Mouse (Mus musculus) heart, embryonic 12.5 days (tissue): ENCODE measurements around the gene Olfr918. TPM values are rescaled to one million over a fixed set of nuclear protein-coding genes. Genes with fewer than 3 reads are reported as not detected.

Experiments used
- ATAC-seq: fragments of 200-750 bp; cut with Nextera tagmentation; 2 replicates; pipeline ENCODE4 v1.8.0; 2017; ENCODE audit warnings: moderate TSS enrichment, moderate library complexity; ENCODE audit not compliant: insufficient number of reproducible peaks, low FRiP score
- H3K27ac ChIP-seq: fragments of 300-500 bp; sonication (generic); 2 replicates; pipeline ENCODE4 v1.5.1; 2016; ENCODE audit warnings: mild to moderate bottlenecking, moderate library complexity; ENCODE audit not compliant: poor library complexity, severe bottlenecking
- H3K27me3 ChIP-seq: fragments of 300-500 bp; sonication (generic); replicated peaks from 2 replicates; pipeline ENCODE4 v1.6.1; 2016; ENCODE audit warnings: mild to moderate bottlenecking, moderate library complexity
- H3K36me3 ChIP-seq: fragments of 300-500 bp; sonication (generic); 2 replicates; pipeline ENCODE4 v1.6.1; 2016; ENCODE audit warnings: mild to moderate bottlenecking, moderate library complexity
- H3K4me1 ChIP-seq: fragments of 300-500 bp; sonication (generic); replicated peaks from 2 replicates; pipeline ENCODE4 v1.6.1; 2016; ENCODE audit warnings: mild to moderate bottlenecking
- H3K4me2 ChIP-seq: fragments of 300-500 bp; sonication (generic); 2 replicates; pipeline ENCODE4 v1.6.1; 2016; ENCODE audit warnings: mild to moderate bottlenecking, moderate library complexity
- H3K4me3 ChIP-seq: fragments of 300-500 bp; sonication (generic); 2 replicates; pipeline ENCODE4 v1.5.1; 2016; ENCODE audit warnings: mild to moderate bottlenecking
- H3K9ac ChIP-seq: fragments of 300-500 bp; sonication (generic); 2 replicates; pipeline ENCODE4 v1.6.1; 2016; ENCODE audit warnings: mild to moderate bottlenecking, moderate library complexity
- H3K9me3 ChIP-seq: fragments of 300-500 bp; sonication (generic); replicated peaks from 2 replicates; pipeline ENCODE4 v1.6.1; 2016; ENCODE audit warnings: mild to moderate bottlenecking, moderate library complexity
- WGBS: fragments of 180-500 bp; shearing (Covaris S2); methylation state at CpG from one replicate; pipeline ENCODE4 v1.1.7; 2016; 5-methylcytosine and 5-hydroxymethylcytosine counted together
- polyA plus RNA-seq: library from polyadenylated mRNA; unstranded; fragments of >200 nt; fragmentation: Nextera tagmentation; extraction: Ambion mirVana; gene quantifications from 2 replicates; pipeline ENCODE4 v1.2.1, GENCODE M21; 2016

The Olfr918 gene
- polyA plus RNA-seq = not detected in 2 replicates

DNA sequence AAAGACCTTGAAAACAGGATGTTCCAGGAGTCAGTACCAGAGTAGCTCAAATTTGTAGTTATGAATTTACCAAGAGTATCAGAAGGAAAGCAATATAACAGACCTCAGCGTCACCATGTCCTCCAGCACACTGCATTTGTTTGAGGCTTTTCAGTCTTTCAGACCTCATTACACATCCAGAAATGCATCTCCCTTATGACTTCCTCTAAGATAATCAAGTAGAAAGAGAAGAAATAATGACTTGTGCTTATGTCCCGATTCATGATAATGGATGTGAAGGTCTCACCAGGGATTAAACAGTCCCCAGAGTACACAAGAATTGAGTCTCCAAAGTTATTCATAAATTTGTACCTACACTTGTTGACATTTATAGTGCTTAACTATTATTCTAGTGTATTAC is at the start of gene Olfr918:
Gene Olfr918, minus strand, starts transcription at position 101 of the 400 bp plus-strand sequence.
- Histone ChIP-seq H3K9ac (no peak within 1 kb of the TSS), H3K4me1 (no peaks in the 10 kb centered on the region), H3K27me3 (no peaks in the 10 kb centered on the region), H3K27ac (no peak within 1 kb of the TSS), H3K4me3 (no peak within 1 kb of the TSS), H3K9me3 (no peaks in the 10 kb centered on the region), H3K36me3 (no peaks in the 10 kb centered on the region), H3K4me2 (no peak within 1 kb of the TSS)
- 78% methylated on average over 2 of the region's 2 CpGs for WGBS
- ATAC-seq = no peak

DNA sequence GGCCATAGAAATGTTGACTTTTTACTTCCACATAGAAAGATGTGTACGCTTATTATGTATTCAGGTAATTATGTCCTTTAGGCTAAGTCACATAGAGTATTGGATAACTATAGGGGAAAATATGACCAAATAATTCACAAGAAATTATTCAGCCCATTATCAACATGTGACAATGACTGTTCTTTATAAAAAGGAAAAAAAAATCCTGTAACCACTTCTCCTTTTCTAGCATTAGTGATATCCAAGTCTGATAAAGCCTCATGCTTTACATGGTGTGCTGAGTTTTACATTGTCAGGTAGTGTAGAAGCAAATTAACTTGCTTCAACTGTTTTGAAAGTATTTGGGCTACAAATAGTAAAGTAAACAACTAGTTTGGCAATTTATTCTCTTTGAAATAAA is 49.6 kb upstream of the Olfr918 start:
- H3K36me3 ChIP-seq = peaks cover 35% of the 10 kb centered on the region
- 88% methylated on average over 1 of the region's 1 CpGs for WGBS
- H3K4me2 ChIP-seq = no peak overlapping the region
- peaks cover 7% of the 10 kb centered on the region for H3K4me1 ChIP-seq
- no peak overlapping the region for H3K27ac ChIP-seq
- ATAC-seq = no peak
- no peaks in the 10 kb centered on the region for H3K9me3 ChIP-seq
- no peaks in the 10 kb centered on the region for H3K27me3 ChIP-seq
- no peak overlapping the region for H3K4me3 ChIP-seq
- no peak overlapping the region for H3K9ac ChIP-seq

DNA sequence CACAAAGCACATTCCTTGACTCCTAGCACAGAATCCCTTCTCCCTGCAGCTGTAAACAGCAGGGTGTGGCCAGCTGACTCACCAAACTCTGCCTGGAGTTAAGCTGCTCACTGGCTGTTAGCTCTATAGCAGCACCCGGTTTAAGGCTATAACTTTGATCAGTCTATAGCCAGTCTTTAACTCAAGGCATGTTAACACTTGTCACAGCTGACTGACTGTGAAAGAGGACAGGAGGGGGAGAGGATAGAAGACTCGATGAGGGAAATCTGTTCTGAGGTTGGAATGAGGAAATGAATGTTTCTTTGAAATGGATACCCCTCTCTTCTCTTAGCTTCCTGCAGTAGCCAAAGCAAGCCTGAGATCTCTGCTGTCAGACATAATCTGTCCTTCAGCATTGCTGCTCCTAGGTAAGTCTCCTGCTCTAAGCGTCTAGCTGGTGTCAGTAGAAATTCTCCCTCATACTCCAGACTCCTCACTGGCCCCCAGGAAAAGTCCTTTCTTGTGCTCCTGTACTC is 44.6 kb upstream of the Olfr918 start:
- ATAC-seq = peak; percentile 77
- Histone ChIP-seq H3K27ac (no peak overlapping the region), H3K27me3 (no peaks in the 10 kb centered on the region), H3K4me2 (peak overlapping the region; percentile 76), H3K4me1 (peaks cover 8% of the 10 kb centered on the region), H3K4me3 (peak overlapping the region; percentile 70), H3K9me3 (no peaks in the 10 kb centered on the region), H3K9ac (peak overlapping the region; percentile 79), H3K36me3 (peaks cover 9% of the 10 kb centered on the region)
- 3% methylated on average over 3 of the region's 3 CpGs for WGBS

DNA sequence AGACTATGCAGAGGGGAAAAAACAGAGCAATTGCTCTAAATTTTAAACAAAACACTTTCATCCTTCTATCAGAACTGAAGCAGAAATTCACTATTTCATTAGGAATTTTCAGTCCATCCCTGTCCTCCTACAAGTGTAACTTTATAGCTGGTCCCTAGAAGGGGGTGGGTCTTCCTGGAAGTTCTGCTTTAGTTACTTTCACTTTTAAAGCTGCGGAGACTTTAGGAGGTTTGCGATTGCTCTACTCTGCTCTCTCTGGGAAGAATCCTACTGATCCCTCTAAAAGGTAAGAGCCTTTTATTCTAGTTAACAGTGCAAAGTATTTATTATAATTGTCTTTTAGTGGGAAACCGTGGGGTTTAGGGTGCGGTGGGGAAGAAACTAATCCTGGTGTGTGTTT is 43.7 kb upstream of the Olfr918 start, which contains the start of gene Vwa5a:
Gene Vwa5a, plus strand, starts transcription at position 167 of the 400 bp plus-strand sequence.
- Histone ChIP-seq H3K27ac (no peak within 1 kb of the TSS; the same call in 1 of the 2 replicates), H3K4me1 (peaks cover 8% of the 10 kb centered on the region), H3K36me3 (peaks cover 3% of the 10 kb centered on the region; the same call in 1 of the 2 replicates), H3K4me2 (peak within 1 kb of the TSS; percentile 76), H3K4me3 (peak within 1 kb of the TSS; percentile 70), H3K9ac (peak within 1 kb of the TSS; percentile 79), H3K27me3 (no peaks in the 10 kb centered on the region), H3K9me3 (no peaks in the 10 kb centered on the region)
- WGBS = 2% methylated on average over 4 of the region's 4 CpGs
- ATAC-seq = peak; percentile 74

DNA sequence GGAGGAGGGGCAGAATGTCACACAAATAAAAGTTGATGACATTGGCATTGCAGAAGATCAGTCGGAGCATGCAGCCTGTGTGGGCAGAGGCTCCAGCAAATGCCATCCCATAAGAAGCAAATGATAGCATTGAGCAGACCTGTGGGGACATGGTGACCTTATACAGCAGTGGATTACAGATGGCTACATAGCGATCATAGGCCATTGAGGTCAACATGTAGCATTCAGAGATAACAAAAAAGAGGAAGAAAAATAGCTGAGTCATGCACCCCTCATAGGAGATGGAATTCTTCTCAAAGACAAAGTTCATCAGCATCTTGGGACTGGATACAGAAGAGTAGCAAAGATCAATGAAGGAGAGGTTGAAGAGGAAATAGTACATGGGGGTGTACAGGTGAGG is 1.5 kb downstream of the Olfr918 start:
- no peak for ATAC-seq
- Histone ChIP-seq H3K36me3 (no peaks in the 10 kb centered on the region), H3K9me3 (no peaks in the 10 kb centered on the region), H3K27ac (no peak overlapping the region), H3K4me1 (no peaks in the 10 kb centered on the region), H3K4me3 (no peak overlapping the region), H3K27me3 (no peaks in the 10 kb centered on the region), H3K9ac (no peak overlapping the region), H3K4me2 (no peak overlapping the region)
- 69% methylated on average over 2 of the region's 2 CpGs for WGBS

DNA sequence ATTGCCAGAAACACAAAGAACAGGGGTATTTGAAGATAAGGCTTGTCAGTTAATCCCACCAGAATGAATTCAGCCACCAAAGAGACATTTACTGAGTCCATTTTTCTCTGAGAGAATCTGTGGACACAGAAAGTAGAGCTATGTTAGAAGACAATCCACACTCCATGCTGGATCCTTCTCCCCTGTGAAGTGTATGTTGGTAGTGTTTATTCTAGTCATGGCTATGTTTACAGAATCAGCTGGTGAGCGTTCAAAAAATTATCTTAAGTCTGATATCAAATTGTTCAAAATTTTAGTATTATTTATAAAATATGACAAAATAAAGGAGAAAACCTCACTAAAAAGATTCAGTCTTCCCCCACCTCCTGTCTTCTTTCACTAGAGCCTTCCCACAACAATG is 8.7 kb downstream of the Olfr918 start, which contains the start of gene Olfr917:
Gene Olfr917, minus strand, starts transcription at position 101 of the 400 bp plus-strand sequence.
- WGBS = 86% methylated on average over 1 of the region's 1 CpGs
- H3K27me3 ChIP-seq = no peaks in the 10 kb centered on the region
- H3K9ac ChIP-seq = no peak within 1 kb of the TSS

DNA sequence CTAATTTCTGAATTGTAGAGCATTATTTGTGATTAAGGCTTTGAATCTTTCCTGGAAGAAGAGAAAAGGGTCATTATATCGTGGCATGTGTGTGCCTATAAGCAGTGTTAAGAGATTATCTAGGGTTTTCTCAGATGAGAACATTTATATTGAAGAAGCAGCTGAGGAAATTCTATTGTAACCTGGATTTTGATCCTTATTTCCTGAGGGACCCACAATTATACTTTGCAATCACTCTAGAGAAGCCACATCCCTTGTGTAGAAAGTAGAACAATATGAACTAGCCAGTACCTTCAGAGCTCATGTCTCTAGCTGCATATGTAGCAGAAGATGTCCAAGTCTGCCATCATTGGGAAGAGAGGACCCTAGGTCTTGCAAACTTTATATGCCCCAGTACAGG is 14.6 kb downstream of the Olfr918 start, which contains the start of gene Olfr916:
Gene Olfr916, minus strand, starts transcription at position 101 of the 400 bp plus-strand sequence.
- WGBS = 69% methylated on average over 1 of the region's 1 CpGs
- H3K9ac ChIP-seq = no peak within 1 kb of the TSS
- no peaks in the 10 kb centered on the region for H3K27me3 ChIP-seq
- no peak within 1 kb of the TSS for H3K4me2 ChIP-seq
- no peak within 1 kb of the TSS for H3K27ac ChIP-seq
- H3K9me3 ChIP-seq = no peaks in the 10 kb centered on the region
- ATAC-seq = no peak
- no peak within 1 kb of the TSS for H3K4me3 ChIP-seq
- no peaks in the 10 kb centered on the region for H3K36me3 ChIP-seq
- H3K4me1 ChIP-seq = no peaks in the 10 kb centered on the region

More for the DNA sequence above, 8.7 kb downstream of the Olfr918 start, which contains the start of gene Olfr917:
- no peak within 1 kb of the TSS for H3K4me3 ChIP-seq
- no peaks in the 10 kb centered on the region for H3K9me3 ChIP-seq
- H3K4me1 ChIP-seq = no peaks in the 10 kb centered on the region
- no peak within 1 kb of the TSS for H3K27ac ChIP-seq
- no peaks in the 10 kb centered on the region for H3K36me3 ChIP-seq
- H3K4me2 ChIP-seq = no peak within 1 kb of the TSS
- ATAC-seq = no peak

DNA sequence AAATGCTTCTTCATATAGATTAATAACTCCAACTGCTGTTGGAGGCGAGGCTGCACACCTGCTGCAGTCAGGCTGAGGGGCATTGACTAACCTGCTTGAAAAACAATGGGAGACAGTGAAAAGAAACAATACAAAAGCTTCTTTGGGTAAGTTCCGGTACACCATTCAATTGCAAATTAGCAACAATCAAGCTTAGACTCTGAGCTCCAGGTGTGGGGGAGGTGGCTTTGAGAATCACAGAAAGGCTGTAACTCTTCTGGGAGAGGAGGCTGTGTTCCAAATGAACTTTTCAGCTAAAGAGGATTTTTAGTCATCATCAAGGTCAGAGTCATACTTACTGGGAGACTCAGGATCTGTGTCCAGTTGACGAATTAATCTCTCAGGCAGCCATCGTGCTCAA is 42.0 kb downstream of the Olfr918 start:
- WGBS = 76% methylated on average over 4 of the region's 4 CpGs
- H3K4me1 ChIP-seq = no peaks in the 10 kb centered on the region
- no peak overlapping the region for H3K4me3 ChIP-seq
- no peak overlapping the region for H3K9ac ChIP-seq
- no peak overlapping the region for H3K4me2 ChIP-seq
- H3K27me3 ChIP-seq = no peaks in the 10 kb centered on the region
- H3K36me3 ChIP-seq = no peaks in the 10 kb centered on the region
- H3K9me3 ChIP-seq = peaks cover 3% of the 10 kb centered on the region; the same call in 1 of the 2 replicates
- H3K27ac ChIP-seq = no peak overlapping the region
- ATAC-seq = no peak

Other genes starting within 250 kb of the Olfr918 start
- not detected in 2 replicates for gene Olfr901, start 245.1 kb downstream of the Olfr918 start, polyA plus RNA-seq
- gene Olfr902, start 226.9 kb downstream of the Olfr918 start, polyA plus RNA-seq = not detected in 2 replicates
- not detected in 2 replicates for gene Olfr904, start 211.5 kb downstream of the Olfr918 start, polyA plus RNA-seq
- not detected in 2 replicates for gene Olfr905, start 203.5 kb downstream of the Olfr918 start, polyA plus RNA-seq
- gene Olfr906, start 187.5 kb downstream of the Olfr918 start, polyA plus RNA-seq = not detected in 2 replicates
- not detected in 2 replicates for gene Olfr907, start 178.8 kb downstream of the Olfr918 start, polyA plus RNA-seq
- not detected in 2 replicates for gene Olfr911-ps1, start 153.0 kb downstream of the Olfr918 start, polyA plus RNA-seq
- gene Olfr910, start 136.8 kb downstream of the Olfr918 start, polyA plus RNA-seq = not detected in 2 replicates
- not detected in 2 replicates for gene Olfr912, start 94.4 kb downstream of the Olfr918 start, polyA plus RNA-seq
- not detected in 2 replicates for gene Olfr913, start 81.8 kb downstream of the Olfr918 start, polyA plus RNA-seq
- gene Olfr914, start 69.5 kb downstream of the Olfr918 start, polyA plus RNA-seq = not detected in 2 replicates
- not detected in 2 replicates for gene Olfr916, start 14.7 kb downstream of the Olfr918 start, polyA plus RNA-seq
- gene Olfr917, start 8.8 kb downstream of the Olfr918 start, polyA plus RNA-seq = not detected in 2 replicates
- not detected in 2 replicates for gene Olfr919, start 29.1 kb upstream of the Olfr918 start, polyA plus RNA-seq
- 19.3 and 21.3 TPM in 2 replicates for gene Vwa5a, start 43.7 kb upstream of the Olfr918 start, polyA plus RNA-seq
- gene Olfr920, start 77.7 kb upstream of the Olfr918 start, polyA plus RNA-seq = 0.03 TPM in 1 of 2 replicates, not detected in the other
- not detected in 2 replicates for gene Olfr921, start 98.5 kb upstream of the Olfr918 start, polyA plus RNA-seq
- not detected in 2 replicates for gene Olfr922, start 140.0 kb upstream of the Olfr918 start, polyA plus RNA-seq
- gene Olfr923, start 151.9 kb upstream of the Olfr918 start, polyA plus RNA-seq = not detected in 2 replicates
- not detected in 2 replicates for gene Olfr924, start 169.8 kb upstream of the Olfr918 start, polyA plus RNA-seq
- gene Olfr26, start 180.5 kb upstream of the Olfr918 start, polyA plus RNA-seq = not detected in 2 replicates
- not detected in 2 replicates for gene Olfr926, start 202.5 kb upstream of the Olfr918 start, polyA plus RNA-seq